Mouse (Mus musculus) monocyte, adult 5-6 weeks (primary cell): ENCODE data around the gene Ccdc84. TPM values are rescaled to one million over a fixed set of nuclear protein-coding genes. Genes with fewer than 3 reads are reported as not detected.
"Not testable (repeated sequence)": the region's sequence is repeated elsewhere in the genome, so short reads cannot be mapped to it uniquely, and the experiment has no call there.

Source experiments
- ATAC-seq: fragments of 153-309, 156-312 bp; replicated peaks from 2 replicates; pipeline ENCODE4 v1.8.0; 2017; ENCODE audit warnings: mild to moderate bottlenecking; ENCODE audit not compliant: low TSS enrichment, insufficient number of reproducible peaks, severe bottlenecking, poor library complexity, low FRiP score
- total RNA-seq: library from RNA; stranded (forward); fragments of 200-1000, 200-491, 200-594 nt; gene quantifications from 3 replicates; pipeline ENCODE4 v1.2.3, GENCODE M21; 2017

Gene Ccdc84
- total RNA-seq, 1 experiment from 2014 or later = 25.5 TPM

DNA sequence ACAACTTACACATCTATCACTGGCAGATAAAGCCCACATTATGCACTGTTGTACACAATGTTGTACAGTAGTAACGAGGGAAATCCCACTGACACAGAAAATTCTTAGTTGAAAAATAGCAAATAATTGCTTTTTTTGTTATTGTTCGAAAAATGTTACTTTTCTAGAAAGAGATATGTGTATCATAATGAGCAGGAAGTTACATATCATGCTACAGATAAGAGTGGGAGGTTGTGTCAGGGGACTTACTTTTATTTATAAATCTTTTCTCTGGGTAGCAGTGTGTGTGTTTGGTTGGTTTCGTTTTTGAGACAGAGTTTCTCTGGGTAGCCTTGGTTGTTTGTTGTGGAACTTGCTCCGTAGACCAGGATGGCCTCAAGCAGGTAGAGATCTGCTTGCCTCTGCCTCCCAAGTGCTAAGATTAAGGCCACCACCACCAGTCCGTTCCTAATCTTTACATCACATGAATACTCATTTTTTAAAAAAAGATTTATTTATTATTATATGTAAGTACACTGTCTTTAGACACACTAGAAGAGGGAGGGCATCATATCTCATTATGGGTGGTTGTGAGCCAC is 40.1 kb downstream of the Ccdc84 start:
- no peak for ATAC-seq

DNA sequence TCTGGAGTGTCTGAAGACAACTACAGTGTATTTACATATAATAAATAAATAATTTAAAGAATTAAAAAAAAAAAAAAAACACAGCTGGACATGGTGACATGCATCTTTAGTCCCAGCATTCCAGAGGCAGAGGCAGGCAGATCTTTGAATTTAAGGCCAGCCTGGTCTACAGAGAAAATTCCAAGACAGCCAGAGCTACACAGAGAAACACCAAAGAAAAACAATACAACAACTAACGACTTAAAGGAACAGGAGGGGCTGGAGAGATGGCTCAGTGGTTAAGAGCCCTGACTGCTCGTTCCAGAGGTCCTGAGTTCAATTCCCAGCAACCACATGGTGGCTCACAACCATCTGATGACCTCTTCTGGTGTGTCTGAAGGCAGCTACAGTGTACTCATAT is 41.0 kb downstream of the Ccdc84 start:
- not testable (repeated sequence) for ATAC-seq

DNA sequence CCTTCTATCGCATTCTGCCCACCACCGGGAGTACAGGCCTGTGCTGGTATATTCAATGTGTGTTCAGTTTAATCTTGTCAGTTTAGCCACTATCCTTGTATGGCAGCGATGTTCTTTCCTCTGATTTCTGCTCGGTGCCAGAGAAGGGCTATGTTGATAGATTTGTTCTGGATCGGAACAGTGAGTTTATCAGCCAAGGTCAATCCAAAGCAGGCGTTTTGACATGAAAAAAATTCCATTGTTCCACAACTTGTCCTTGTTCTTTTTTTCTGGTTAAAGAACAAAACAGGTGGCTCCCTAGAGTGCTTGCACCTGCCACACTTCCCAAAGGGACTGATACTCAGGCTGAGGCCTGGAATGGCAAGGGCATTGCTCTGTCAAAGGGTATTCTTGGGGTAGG is 42.2 kb downstream of the Ccdc84 start:
- no peak for ATAC-seq

GRCm38 (mm10) chr9:44373386-44373785 is 45.0 kb downstream of the Ccdc84 start:
- ATAC-seq = no peak

GRCm38 (mm10) chr9:44364480-44364879 is 53.9 kb downstream of the Ccdc84 start:
- no peak for ATAC-seq

DNA sequence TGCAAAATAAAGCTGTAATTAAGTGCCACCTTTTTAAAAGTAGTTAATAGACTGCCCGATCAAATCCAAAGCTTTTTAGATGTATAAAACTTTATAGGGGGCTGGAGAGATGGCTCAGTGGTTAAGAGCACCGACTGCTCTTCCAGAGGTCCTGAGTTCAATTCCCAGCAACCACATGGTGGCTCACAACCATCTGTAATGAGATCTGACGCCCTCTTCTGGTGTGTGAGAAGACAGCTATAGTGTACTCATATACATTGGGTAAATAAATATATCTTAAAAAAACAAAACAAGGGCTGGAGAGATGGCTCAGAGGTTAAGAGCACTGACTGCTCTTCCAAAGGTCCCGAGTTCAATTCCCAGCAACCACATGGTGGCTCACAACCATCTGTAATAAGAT is 56.4 kb downstream of the Ccdc84 start:
- ATAC-seq = not testable (repeated sequence)

- ATAC-seq = peak; percentile 97
Measured at GRCm38 (mm10) chr9:44361190-44361917, 57.0 kb downstream of the Ccdc84 start, which contains the start of gene Vps11. Vps11 (minus strand) TSS chr9:44361670.

Other genes with a start within 250 kb of the Ccdc84 start
- 47.1 to 115 TPM (median 63.1 TPM) in 3 replicates for gene Cbl, start 184.5 kb downstream of the Ccdc84 start, total RNA-seq
- not detected in 3 replicates for gene Ccdc153, start 177.9 kb downstream of the Ccdc84 start, total RNA-seq
- gene Pdzd3, start 167.1 kb downstream of the Ccdc84 start, total RNA-seq = 1.7 TPM in 1 of 3 replicates, not detected in the others
- gene Nlrx1, start 150.0 kb downstream of the Ccdc84 start, total RNA-seq = 14.8 to 15.8 TPM (median 15.3 TPM) in 3 replicates
- gene Abcg4, start 130.0 kb downstream of the Ccdc84 start, total RNA-seq = not detected in 3 replicates
- gene Hinfp, start 112.9 kb downstream of the Ccdc84 start, total RNA-seq = 22.9 to 34.0 TPM (median 23.0 TPM) in 3 replicates
- 6.0 to 18.9 TPM (median 12.2 TPM) in 3 replicates for gene C2cd2l, start 98.3 kb downstream of the Ccdc84 start, total RNA-seq
- gene Dpagt1, start 92.5 kb downstream of the Ccdc84 start, total RNA-seq = 1.8 to 5.6 TPM (median 2.3 TPM) in 3 replicates
- gene H2afx, start 83.9 kb downstream of the Ccdc84 start, total RNA-seq = 8.1 to 12.3 TPM (median 8.6 TPM) in 3 replicates
- 8.2 to 19.1 TPM (median 15.1 TPM) in 3 replicates for gene Hmbs, start 74.3 kb downstream of the Ccdc84 start, total RNA-seq
- 27.4 to 38.1 TPM (median 32.2 TPM) in 3 replicates for gene Vps11, start 56.9 kb downstream of the Ccdc84 start, total RNA-seq
- gene Hyou1, start 39.1 kb downstream of the Ccdc84 start, total RNA-seq = 47.1 to 80.0 TPM (median 54.2 TPM) in 3 replicates
- gene Slc37a4, start 21.7 kb downstream of the Ccdc84 start, total RNA-seq = 15.9 to 33.9 TPM (median 22.1 TPM) in 3 replicates
- 995 to 1,562 TPM (median 1,501 TPM) in 3 replicates for gene Rps25, start 11.4 kb downstream of the Ccdc84 start, total RNA-seq
- 25.9 to 40.8 TPM (median 32.3 TPM) in 3 replicates for gene Trappc4, start 11.0 kb downstream of the Ccdc84 start, total RNA-seq
- gene Foxr1, start 22.6 kb upstream of the Ccdc84 start, total RNA-seq = not detected in 3 replicates
- gene Upk2, start 36.4 kb upstream of the Ccdc84 start, total RNA-seq = not detected in 3 replicates
- gene Bcl9l, start 64.3 kb upstream of the Ccdc84 start, total RNA-seq = 2.8 to 14.1 TPM (median 2.8 TPM) in 3 replicates
- 13.4 to 23.0 TPM (median 17.5 TPM) in 3 replicates for gene Cxcr5, start 143.3 kb upstream of the Ccdc84 start, total RNA-seq
- gene Ddx6, start 186.3 kb upstream of the Ccdc84 start, total RNA-seq = 131 to 157 TPM (median 139 TPM) in 3 replicates